Mouse (Mus musculus) heart, embryonic 12.5 days (tissue): ENCODE measurements around the gene Lgals9. TPM values are rescaled to one million over a fixed set of nuclear protein-coding genes. Genes with fewer than 3 reads are reported as not detected.

Experiments
- ATAC-seq: fragments of 200-750 bp; cut with Nextera tagmentation; 2 replicates; pipeline ENCODE4 v1.8.0; 2017; ENCODE audit warnings: moderate TSS enrichment, moderate library complexity; ENCODE audit not compliant: insufficient number of reproducible peaks, low FRiP score
- H3K27ac ChIP-seq: fragments of 300-500 bp; sonication (generic); 2 replicates; pipeline ENCODE4 v1.5.1; 2016; ENCODE audit warnings: mild to moderate bottlenecking, moderate library complexity; ENCODE audit not compliant: poor library complexity, severe bottlenecking
- H3K27me3 ChIP-seq: fragments of 300-500 bp; sonication (generic); replicated peaks from 2 replicates; pipeline ENCODE4 v1.6.1; 2016; ENCODE audit warnings: mild to moderate bottlenecking, moderate library complexity
- H3K36me3 ChIP-seq: fragments of 300-500 bp; sonication (generic); 2 replicates; pipeline ENCODE4 v1.6.1; 2016; ENCODE audit warnings: mild to moderate bottlenecking, moderate library complexity
- H3K4me1 ChIP-seq: fragments of 300-500 bp; sonication (generic); replicated peaks from 2 replicates; pipeline ENCODE4 v1.6.1; 2016; ENCODE audit warnings: mild to moderate bottlenecking
- H3K4me2 ChIP-seq: fragments of 300-500 bp; sonication (generic); 2 replicates; pipeline ENCODE4 v1.6.1; 2016; ENCODE audit warnings: mild to moderate bottlenecking, moderate library complexity
- H3K4me3 ChIP-seq: fragments of 300-500 bp; sonication (generic); 2 replicates; pipeline ENCODE4 v1.5.1; 2016; ENCODE audit warnings: mild to moderate bottlenecking
- H3K9ac ChIP-seq: fragments of 300-500 bp; sonication (generic); 2 replicates; pipeline ENCODE4 v1.6.1; 2016; ENCODE audit warnings: mild to moderate bottlenecking, moderate library complexity
- H3K9me3 ChIP-seq: fragments of 300-500 bp; sonication (generic); replicated peaks from 2 replicates; pipeline ENCODE4 v1.6.1; 2016; ENCODE audit warnings: mild to moderate bottlenecking, moderate library complexity
- WGBS: fragments of 180-500 bp; shearing (Covaris S2); methylation state at CpG from one replicate; pipeline ENCODE4 v1.1.7; 2016; 5-methylcytosine and 5-hydroxymethylcytosine counted together
- polyA plus RNA-seq: library from polyadenylated mRNA; unstranded; fragments of >200 nt; fragmentation: Nextera tagmentation; extraction: Ambion mirVana; gene quantifications from 2 replicates; pipeline ENCODE4 v1.2.1, GENCODE M21; 2016

The Lgals9 gene
- polyA plus RNA-seq, 1 experiment from 2014 or later = 53.8 TPM

DNA sequence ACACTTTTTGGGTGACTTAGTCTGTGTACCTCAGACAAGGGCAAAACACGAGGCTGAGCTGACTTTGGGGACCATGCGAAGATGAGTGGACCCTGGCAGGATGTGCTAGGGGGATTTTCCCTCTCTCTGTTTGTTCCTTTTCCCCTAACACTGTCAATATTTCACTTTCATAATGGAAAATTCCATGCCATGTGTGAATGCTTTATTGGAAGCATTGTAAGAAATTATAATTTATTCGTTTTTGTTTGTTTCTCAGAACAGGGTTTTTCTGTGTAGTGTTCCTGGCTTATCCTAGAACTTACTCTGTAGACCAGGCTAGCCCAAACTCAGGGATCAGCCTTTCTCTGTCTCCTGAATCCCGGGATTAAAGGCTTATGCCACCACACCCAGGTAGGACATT, 65.0 kb downstream of the Lgals9 start:
- WGBS = 61% methylated on average over 4 of the region's 4 CpGs
- no peak for ATAC-seq
- no peak overlapping the region for H3K9ac ChIP-seq
- no peak overlapping the region for H3K27ac ChIP-seq
- H3K4me3 ChIP-seq = no peak overlapping the region
- H3K27me3 ChIP-seq = peaks cover 43% of the 10 kb centered on the region
- H3K36me3 ChIP-seq = no peaks in the 10 kb centered on the region
- no peaks in the 10 kb centered on the region for H3K9me3 ChIP-seq
- peaks cover 6% of the 10 kb centered on the region; the same call in 1 of the 2 replicates for H3K4me1 ChIP-seq
- no peak overlapping the region for H3K4me2 ChIP-seq

DNA sequence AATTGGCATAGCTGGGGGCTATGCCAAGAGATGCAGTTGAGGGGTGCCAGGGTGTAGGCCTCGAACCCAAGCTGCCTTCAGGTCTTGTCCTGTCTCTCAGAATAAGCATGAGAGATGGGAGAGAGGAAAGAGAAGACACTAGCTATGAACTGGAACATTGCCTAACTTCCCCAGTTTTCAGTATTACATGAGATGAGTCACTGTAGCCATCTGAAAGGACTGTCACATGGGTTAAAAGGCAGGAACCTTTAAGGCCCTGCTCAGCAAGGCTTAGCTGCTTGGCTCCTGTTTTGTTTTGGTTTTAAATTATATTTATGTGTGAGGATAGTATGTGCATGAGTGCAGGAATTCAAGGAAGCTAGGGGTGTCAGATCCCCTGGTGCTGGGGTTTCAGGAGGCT, 68.3 kb downstream of the Lgals9 start:
- H3K9ac ChIP-seq = no peak overlapping the region

DNA sequence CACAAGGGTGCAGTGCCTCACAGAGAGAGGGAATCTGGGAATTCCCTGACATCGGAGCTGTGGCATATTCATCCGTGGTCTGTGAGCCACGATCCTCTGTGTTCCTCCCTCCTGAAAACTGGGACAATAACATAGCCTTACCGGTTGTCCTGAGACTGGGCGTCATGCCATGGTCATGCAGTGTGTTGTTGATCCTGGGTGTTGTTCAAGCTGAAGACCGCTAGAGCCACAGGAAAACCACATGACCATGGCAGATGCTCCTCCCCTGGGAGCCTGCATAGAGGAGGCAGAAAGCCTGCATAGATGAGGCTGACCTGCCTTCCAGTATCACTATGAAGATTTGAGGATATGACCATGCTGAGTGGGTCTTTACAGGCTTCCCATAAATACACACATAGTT, 69.3 kb downstream of the Lgals9 start:
- no peak for ATAC-seq
- Histone ChIP-seq H3K4me2 (no peak overlapping the region), H3K9me3 (no peaks in the 10 kb centered on the region), H3K27ac (no peak overlapping the region), H3K4me3 (no peak overlapping the region), H3K4me1 (no peaks in the 10 kb centered on the region), H3K36me3 (no peaks in the 10 kb centered on the region), H3K27me3 (peaks cover 12% of the 10 kb centered on the region), H3K9ac (no peak overlapping the region)
- 74% methylated on average over 6 of the region's 6 CpGs for WGBS

More for the DNA sequence above, 68.3 kb downstream of the Lgals9 start:
- no peak for ATAC-seq
- peaks cover 15% of the 10 kb centered on the region for H3K27me3 ChIP-seq
- H3K4me3 ChIP-seq = no peak overlapping the region
- WGBS = 81% methylated on average over 1 of the region's 1 CpGs
- no peaks in the 10 kb centered on the region for H3K4me1 ChIP-seq
- H3K9me3 ChIP-seq = no peaks in the 10 kb centered on the region
- no peak overlapping the region for H3K27ac ChIP-seq
- no peak overlapping the region for H3K4me2 ChIP-seq
- no peaks in the 10 kb centered on the region for H3K36me3 ChIP-seq

Other genes starting within 250 kb of the Lgals9 start
- gene Ccnq, start 233.2 kb downstream of the Lgals9 start, polyA plus RNA-seq = 25.2 and 28.1 TPM in 2 replicates
- 33.5 and 35.9 TPM in 2 replicates for gene Lyrm9, start 158.4 kb downstream of the Lgals9 start, polyA plus RNA-seq
- 0.33 and 0.37 TPM in 2 replicates for gene Nos2, start 64.2 kb downstream of the Lgals9 start, polyA plus RNA-seq
- gene Ksr1, start 161.5 kb upstream of the Lgals9 start, polyA plus RNA-seq = 3.3 and 3.5 TPM in 2 replicates